Mouse (Mus musculus) forebrain, embryonic 16.5 days (tissue): ENCODE results near the gene Ppil1. TPM values are rescaled to one million over a fixed set of nuclear protein-coding genes. Genes with fewer than 3 reads are reported as not detected.
"Not testable (repeated sequence)": the region's sequence is repeated elsewhere in the genome, so short reads cannot be mapped to it uniquely, and the experiment has no call there.

Experiments used
- ATAC-seq: fragments of 200-750 bp; cut with Nextera tagmentation; 2 replicates; pipeline ENCODE4 v1.8.0; 2017; ENCODE audit warnings: mild to moderate bottlenecking, moderate library complexity
- H3K27ac ChIP-seq: fragments of 300-500 bp; sonication (generic); 2 replicates; pipeline ENCODE4 v1.5.1; 2014; ENCODE audit warnings: low read length, control low read depth
- H3K27me3 ChIP-seq: fragments of 300-500 bp; sonication (generic); replicated peaks from 2 replicates; pipeline ENCODE4 v1.6.1; 2014; ENCODE audit warnings: low read length; ENCODE audit not compliant: control insufficient read depth, insufficient read depth
- H3K36me3 ChIP-seq: fragments of 300-500 bp; sonication (generic); 2 replicates; pipeline ENCODE4 v1.6.1; 2014; ENCODE audit not compliant: control insufficient read depth, insufficient read depth
- H3K4me1 ChIP-seq: fragments of 300-500 bp; sonication (generic); replicated peaks from 2 replicates; pipeline ENCODE4 v1.6.1; 2014; ENCODE audit warnings: low read length; ENCODE audit not compliant: control insufficient read depth, insufficient read depth
- H3K4me2 ChIP-seq: fragments of 300-500 bp; sonication (generic); 2 replicates; pipeline ENCODE4 v1.6.1; 2014; ENCODE audit warnings: mild to moderate bottlenecking, low read length, control low read depth
- H3K4me3 ChIP-seq: fragments of 300-500 bp; sonication (generic); replicated peaks from 2 replicates; pipeline ENCODE4 v1.5.1; 2014; ENCODE audit warnings: mild to moderate bottlenecking, low read length, control low read depth
- H3K9ac ChIP-seq: fragments of 300-500 bp; sonication (generic); replicated peaks from 2 replicates; pipeline ENCODE4 v1.6.1; 2014; ENCODE audit warnings: low read depth, low read length, control low read depth
- H3K9me3 ChIP-seq: fragments of 300-500 bp; sonication (generic); 2 replicates; pipeline ENCODE4 v1.6.1; 2016; ENCODE audit warnings: low read length; ENCODE audit not compliant: control insufficient read depth
- WGBS: fragments of 180-500 bp; shearing (Covaris S2); extraction: QIAGEN DNeasy Blood & Tissue Kit; methylation state at CpG from one replicate; pipeline ENCODE4 v1.1.7; 2014; 5-methylcytosine and 5-hydroxymethylcytosine counted together
- polyA plus RNA-seq: library from polyadenylated mRNA; unstranded; fragments of >200 nt; fragmentation: Nextera tagmentation; extraction: Ambion mirVana; gene quantifications from 2 replicates; pipeline ENCODE4 v1.2.1, GENCODE M21; 2015

The Ppil1 gene
- polyA plus RNA-seq, 1 experiment from 2014 or later = 125 TPM

- peak; percentile 90 for ATAC-seq
- peak within 1 kb of the TSS; percentile 93 for H3K4me3 ChIP-seq
- under 1% methylated on average over 51 of the region's 63 CpGs for WGBS
- no peaks in the 10 kb centered on the region for H3K9me3 ChIP-seq
- no peaks in the 10 kb centered on the region for H3K36me3 ChIP-seq
- H3K4me2 ChIP-seq = peak within 1 kb of the TSS; percentile 88
- peak within 1 kb of the TSS; percentile 89 for H3K27ac ChIP-seq
- peaks cover 23% of the 10 kb centered on the region for H3K4me1 ChIP-seq
- peak within 1 kb of the TSS; percentile 99 for H3K9ac ChIP-seq
- no peaks in the 10 kb centered on the region for H3K27me3 ChIP-seq
Measured at GRCm38 (mm10) chr17:29268682-29269348, 4.8 kb upstream of the Ppil1 start, which contains the start of gene BC004004. Gene BC004004 (plus strand): TSS chr17:29268788.

GRCm38 (mm10) chr17:29267931-29268681 is 4.1 kb upstream of the Ppil1 start:
- peak overlapping the region; percentile 99 for H3K9ac ChIP-seq
- 59% methylated on average over 6 of the region's 6 CpGs for WGBS
- H3K27me3 ChIP-seq = no peaks in the 10 kb centered on the region
- no peak overlapping the region for H3K27ac ChIP-seq
- no peaks in the 10 kb centered on the region for H3K36me3 ChIP-seq
- ATAC-seq = peak; percentile 13; the same call in 1 of the 2 replicates
- H3K4me2 ChIP-seq = peak overlapping the region; percentile 88
- H3K4me3 ChIP-seq = peak overlapping the region; percentile 93
- H3K4me1 ChIP-seq = peaks cover 26% of the 10 kb centered on the region
- no peaks in the 10 kb centered on the region for H3K9me3 ChIP-seq

GRCm38 (mm10) chr17:29267040-29267439 is 3.1 kb upstream of the Ppil1 start:
- H3K4me1 ChIP-seq = peaks cover 37% of the 10 kb centered on the region
- not testable (repeated sequence) for H3K27me3 ChIP-seq, ATAC-seq, H3K9me3 ChIP-seq, H3K4me2 ChIP-seq, H3K9ac ChIP-seq, H3K4me3 ChIP-seq, H3K36me3 ChIP-seq, H3K27ac ChIP-seq
- WGBS = 85% methylated on average over 2 of the region's 2 CpGs

GRCm38 (mm10) chr17:29264760-29265159 is 774 bp upstream of the Ppil1 start:
- Histone ChIP-seq H3K4me2 (peak overlapping the region; percentile 81), H3K4me3 (no peak overlapping the region), H3K27ac (peak overlapping the region; percentile 99), H3K36me3 (peaks cover 5% of the 10 kb centered on the region; the same call in 1 of the 2 replicates), H3K27me3 (no peaks in the 10 kb centered on the region), H3K9me3 (no peaks in the 10 kb centered on the region), H3K4me1 (peaks cover 38% of the 10 kb centered on the region), H3K9ac (peak overlapping the region; percentile 84)
- WGBS = 86% methylated on average over 5 of the region's 5 CpGs
- no peak for ATAC-seq

GRCm38 (mm10) chr17:29263417-29263816 is 569 bp downstream of the Ppil1 start:
- Histone ChIP-seq H3K4me2 (peak overlapping the region; percentile 81), H3K36me3 (peaks cover 5% of the 10 kb centered on the region; the same call in 1 of the 2 replicates), H3K9me3 (no peaks in the 10 kb centered on the region), H3K27me3 (no peaks in the 10 kb centered on the region), H3K4me3 (peak overlapping the region; percentile 92), H3K4me1 (peaks cover 39% of the 10 kb centered on the region), H3K9ac (peak overlapping the region; percentile 84), H3K27ac (peak overlapping the region; percentile 99)
- WGBS = under 1% methylated on average over 14 of the region's 14 CpGs
- 0 out of 2 replicates have a peak, but pooled peaks have one; percentile 3 for ATAC-seq

- no peak overlapping the region for H3K4me3 ChIP-seq
- no peaks in the 10 kb centered on the region for H3K9me3 ChIP-seq
- no peak overlapping the region for H3K27ac ChIP-seq
- no peaks in the 10 kb centered on the region for H3K27me3 ChIP-seq
- H3K36me3 ChIP-seq = peaks cover 5% of the 10 kb centered on the region; the same call in 1 of the 2 replicates
- 43% methylated on average over 2 of the region's 2 CpGs for WGBS
- ATAC-seq = no peak
- H3K4me1 ChIP-seq = peaks cover 34% of the 10 kb centered on the region
- no peak overlapping the region for H3K9ac ChIP-seq
- no peak overlapping the region; the same call in 1 of the 2 replicates for H3K4me2 ChIP-seq
Measured at GRCm38 (mm10) chr17:29262259-29262649, 1.7 kb downstream of the Ppil1 start.

- peaks cover 34% of the 10 kb centered on the region for H3K4me1 ChIP-seq
- 91% methylated on average over 22 of the region's 22 CpGs for WGBS
- no peak for ATAC-seq
- peaks cover 5% of the 10 kb centered on the region; the same call in 1 of the 2 replicates for H3K36me3 ChIP-seq
- no peaks in the 10 kb centered on the region for H3K9me3 ChIP-seq
- H3K9ac ChIP-seq = no peak overlapping the region
- H3K4me3 ChIP-seq = no peak overlapping the region
- H3K27ac ChIP-seq = no peak overlapping the region
- no peak overlapping the region for H3K4me2 ChIP-seq
- no peaks in the 10 kb centered on the region for H3K27me3 ChIP-seq
Measured at GRCm38 (mm10) chr17:29261603-29262258, 2.3 kb downstream of the Ppil1 start.

GRCm38 (mm10) chr17:29260501-29260900 is 3.5 kb downstream of the Ppil1 start:
- WGBS = 93% methylated on average over 15 of the region's 15 CpGs
- no peak overlapping the region for H3K9ac ChIP-seq
- H3K4me1 ChIP-seq = peaks cover 34% of the 10 kb centered on the region
- H3K4me3 ChIP-seq = no peak overlapping the region
- no peak overlapping the region for H3K27ac ChIP-seq
- H3K27me3 ChIP-seq = no peaks in the 10 kb centered on the region
- ATAC-seq = no peak
- H3K9me3 ChIP-seq = no peaks in the 10 kb centered on the region
- H3K4me2 ChIP-seq = no peak overlapping the region
- H3K36me3 ChIP-seq = peaks cover 5% of the 10 kb centered on the region; the same call in 1 of the 2 replicates

GRCm38 (mm10) chr17:29259489-29259888 is 4.5 kb downstream of the Ppil1 start:
- peaks cover 5% of the 10 kb centered on the region; the same call in 1 of the 2 replicates for H3K36me3 ChIP-seq
- peak; percentile 66 for ATAC-seq
- WGBS = 1% methylated on average over 3 of the region's 3 CpGs

More at GRCm38 (mm10) chr17:29259489-29259888, 4.5 kb downstream of the Ppil1 start:
- H3K4me1 ChIP-seq = peaks cover 31% of the 10 kb centered on the region
- no peaks in the 10 kb centered on the region for H3K27me3 ChIP-seq
- H3K9ac ChIP-seq = 0 out of 2 replicates have a peak overlapping the region, but pooled peaks have one; percentile 17
- H3K27ac ChIP-seq = no peak overlapping the region
- H3K9me3 ChIP-seq = no peaks in the 10 kb centered on the region
- no peak overlapping the region for H3K4me3 ChIP-seq
- H3K4me2 ChIP-seq = no peak overlapping the region
